Mouse (Mus musculus): Measurements from ENCODE around the gene Oaz1.
"Not testable (repeated sequence)": the region's sequence is repeated elsewhere in the genome, so short reads cannot be mapped to it uniquely, and the experiment has no call there.

The Oaz1 gene

GRCm38 (mm10) chr10:80823847-80824643 lies 2.4 kb upstream of the Oaz1 start:
- peak in 1 of 2 experiments; percentile 29 for DNase-seq

DNA sequence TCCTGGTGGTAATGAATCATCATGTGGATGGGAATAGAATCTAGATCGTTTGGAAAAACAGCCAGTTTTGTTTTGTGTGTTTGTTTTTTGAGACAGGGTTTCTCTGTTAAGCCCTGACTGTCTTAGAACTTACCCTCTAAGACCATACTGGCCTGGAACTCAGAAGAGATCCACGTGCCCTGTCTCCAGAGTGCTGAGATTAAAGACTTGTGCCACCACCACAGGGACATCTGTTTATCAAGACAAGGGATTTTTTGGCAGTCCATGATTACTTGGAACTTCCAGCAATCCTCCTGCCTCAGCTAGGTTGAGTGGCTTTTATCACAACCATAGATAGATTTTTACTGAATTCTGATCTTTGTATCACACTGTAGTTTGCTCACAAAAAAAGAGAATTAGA lies 1.6 kb upstream of the Oaz1 start:
- DNase-seq = no peak

DNA sequence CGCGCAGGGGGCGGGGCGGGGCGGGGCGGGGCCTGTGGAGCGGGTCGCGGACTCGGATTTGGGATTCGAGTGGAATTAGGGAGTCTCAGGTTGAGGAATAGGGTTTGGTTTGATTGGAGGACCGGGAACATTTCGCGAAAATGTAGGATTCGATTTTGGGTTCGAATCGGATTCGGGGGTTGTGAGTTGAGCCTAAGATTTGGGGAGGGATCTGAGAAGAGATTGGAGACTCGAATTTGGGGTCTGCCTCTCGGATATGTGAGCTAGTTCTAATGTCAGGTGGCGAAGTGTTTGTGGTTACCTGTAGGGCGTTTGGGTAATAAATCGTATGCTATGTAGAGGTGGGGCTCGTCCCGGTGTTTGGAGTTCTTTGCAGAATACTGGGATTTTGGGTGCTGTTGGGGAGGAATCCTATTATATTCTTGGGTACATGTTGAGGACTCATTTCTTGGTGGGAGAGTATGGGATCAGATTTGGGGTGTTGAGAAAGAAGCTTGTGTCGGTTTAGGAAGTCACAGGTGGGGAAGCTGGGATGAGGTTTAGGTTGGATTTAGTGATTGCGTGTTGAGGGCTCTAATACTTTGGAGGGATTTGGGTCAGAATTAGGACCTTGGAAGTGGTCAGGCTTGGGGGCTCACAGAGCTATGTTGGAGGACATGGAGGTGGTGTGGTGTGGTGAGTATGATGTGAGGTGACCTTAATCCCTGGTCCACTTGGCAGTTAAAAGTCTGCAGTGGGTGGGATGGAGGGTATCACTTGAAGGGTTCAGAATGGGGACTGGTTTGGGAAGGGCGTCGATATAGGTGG lies 810 bp downstream of the Oaz1 start:
- DNase-seq = no peak

DNA sequence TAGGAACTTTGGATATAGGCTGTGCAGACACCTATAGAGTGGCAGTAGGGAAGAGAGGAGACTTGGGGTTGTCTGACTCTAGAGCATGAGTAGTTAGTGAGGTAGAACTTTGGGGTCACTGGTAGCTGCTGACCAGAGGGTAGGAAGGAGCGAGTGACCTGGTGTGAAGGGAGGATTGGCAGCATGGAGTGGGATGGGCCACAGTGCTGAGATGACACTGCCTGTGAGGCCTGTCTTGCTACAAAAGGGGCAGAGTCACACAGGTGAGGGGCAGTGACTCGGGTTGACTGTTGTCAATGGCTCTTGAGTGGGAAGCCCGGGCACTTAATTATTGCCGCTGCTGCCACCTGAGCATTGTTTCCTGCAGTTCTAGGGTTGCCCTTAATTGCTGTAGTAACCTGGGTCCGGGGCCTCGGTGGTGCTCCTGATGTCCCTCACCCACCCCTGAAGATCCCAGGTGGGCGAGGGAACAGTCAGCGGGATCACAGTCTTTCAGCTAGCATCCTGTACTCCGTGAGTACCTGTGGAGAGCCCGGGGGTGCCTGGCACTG lies 1.5 kb downstream of the Oaz1 start:
- DNase-seq = no peak

DNA sequence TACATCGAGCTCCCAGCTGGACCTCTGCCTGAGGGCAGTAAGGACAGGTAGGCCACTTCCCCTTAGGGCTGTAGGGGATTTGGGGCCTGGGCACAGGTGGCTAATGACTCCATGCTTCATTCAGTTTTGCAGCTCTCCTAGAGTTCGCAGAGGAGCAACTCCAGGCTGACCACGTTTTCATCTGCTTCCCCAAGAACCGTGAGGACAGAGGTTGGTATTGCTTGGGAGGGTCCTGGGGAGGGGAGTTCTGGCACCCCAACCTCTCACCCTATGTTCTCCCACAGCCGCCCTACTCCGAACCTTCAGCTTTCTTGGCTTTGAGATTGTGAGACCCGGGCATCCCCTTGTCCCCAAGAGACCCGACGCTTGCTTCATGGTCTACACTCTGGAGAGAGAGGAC lies 2.1 kb downstream of the Oaz1 start:
- DNase-seq = not testable (repeated sequence)

- no peak for DNase-seq
Observed at GRCm38 (mm10) chr10:80829359-80830278, 3.2 kb downstream of the Oaz1 start.

DNA sequence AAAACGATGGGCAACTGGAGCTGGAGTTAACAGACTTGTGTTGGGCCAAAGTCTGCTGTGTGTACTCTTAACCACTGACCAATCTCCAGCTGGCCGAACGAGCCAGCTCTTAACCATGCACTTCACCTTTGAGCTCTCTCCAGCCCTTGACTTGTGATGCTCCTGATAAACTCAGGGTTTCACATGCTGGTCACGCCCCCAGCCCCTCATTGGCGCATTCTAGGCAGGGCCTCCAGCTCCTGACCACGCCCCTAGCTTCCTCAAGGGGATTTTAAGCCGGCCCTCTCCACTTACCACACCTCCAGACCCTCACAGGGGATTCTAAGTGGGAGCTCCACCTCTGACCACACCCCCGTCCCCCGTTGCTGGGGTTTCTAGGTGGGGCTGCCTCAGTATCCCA lies 4.7 kb downstream of the Oaz1 start:
- peak; percentile 91 to 95 for DNase-seq

DNA sequence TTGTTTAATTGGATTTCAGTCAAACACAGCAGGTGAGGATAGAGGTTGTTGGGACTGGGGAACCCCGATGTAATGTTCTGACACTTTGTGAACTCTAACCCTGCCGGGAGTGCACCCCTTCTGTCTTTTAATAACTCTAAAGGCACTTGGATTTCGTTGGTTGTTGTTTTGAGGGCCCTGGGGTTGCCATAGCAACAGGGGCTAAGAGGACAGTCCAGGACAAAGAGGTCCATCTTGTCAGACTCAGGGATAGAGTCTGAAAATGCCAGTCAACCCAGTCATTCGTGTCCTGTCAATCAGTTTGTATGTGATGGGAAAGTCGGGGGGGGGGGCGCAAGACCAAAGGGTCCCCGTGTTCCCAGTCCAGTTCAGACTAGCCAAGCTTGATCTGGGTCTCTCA lies 6.4 kb downstream of the Oaz1 start:
- DNase-seq = no peak

GRCm38 (mm10) chr10:80835617-80836016 lies 9.2 kb downstream of the Oaz1 start:
- DNase-seq = no peak

DNA sequence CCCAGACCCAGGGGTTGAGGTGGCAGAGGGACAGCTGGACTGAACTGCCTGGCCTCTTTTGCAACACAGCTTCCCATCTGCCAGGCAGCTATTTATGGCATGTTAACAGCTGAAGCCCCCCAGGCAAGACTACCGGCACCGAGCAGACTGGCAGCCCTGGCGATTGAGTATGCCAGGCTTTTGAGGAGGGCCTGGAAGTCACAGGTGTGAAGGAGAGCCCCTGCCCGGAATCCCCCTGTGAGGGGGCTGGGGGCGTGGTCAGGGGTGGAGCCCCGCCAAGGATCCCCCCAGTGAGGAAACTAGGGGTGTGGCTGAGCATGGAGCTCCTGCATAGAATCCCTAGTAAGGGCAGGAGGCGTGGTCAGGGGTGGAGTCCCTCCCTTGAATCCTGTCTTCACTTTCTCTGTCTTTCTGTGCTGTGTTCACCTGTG lies 10.5 kb downstream of the Oaz1 start:
- no peak for DNase-seq

GRCm38 (mm10) chr10:80837827-80838226 lies 11.4 kb downstream of the Oaz1 start:
- peak in 1 of 2 experiments; percentile 32 for DNase-seq

DNA sequence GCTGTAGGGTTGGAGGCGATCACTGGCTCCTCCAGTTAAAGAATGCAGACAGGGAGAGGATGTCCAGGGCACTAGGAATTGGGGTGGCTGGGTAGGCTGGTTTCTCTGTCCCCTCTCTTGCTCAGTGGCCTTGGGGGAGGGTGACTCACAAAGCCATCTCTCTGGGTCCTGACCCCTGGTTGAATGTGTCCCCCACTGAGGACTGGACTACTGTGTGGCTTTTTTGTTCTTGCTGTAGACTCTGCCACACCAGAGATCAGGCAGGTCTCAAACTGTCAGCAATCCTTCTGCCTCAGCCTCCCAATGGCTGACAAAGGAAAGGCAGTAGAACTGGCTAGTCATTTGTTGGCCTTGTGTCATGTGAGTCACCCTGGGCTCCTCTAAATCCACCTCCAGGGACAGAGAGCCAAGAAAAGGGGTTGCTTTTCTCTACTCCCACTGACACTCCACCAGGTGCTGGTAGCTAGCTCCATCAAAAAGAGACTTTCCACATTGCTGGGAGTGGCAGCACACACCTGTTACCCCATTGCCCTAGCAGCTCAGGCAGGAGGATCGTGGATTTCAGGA lies 12.0 kb downstream of the Oaz1 start:
- DNase-seq = no peak

DNA sequence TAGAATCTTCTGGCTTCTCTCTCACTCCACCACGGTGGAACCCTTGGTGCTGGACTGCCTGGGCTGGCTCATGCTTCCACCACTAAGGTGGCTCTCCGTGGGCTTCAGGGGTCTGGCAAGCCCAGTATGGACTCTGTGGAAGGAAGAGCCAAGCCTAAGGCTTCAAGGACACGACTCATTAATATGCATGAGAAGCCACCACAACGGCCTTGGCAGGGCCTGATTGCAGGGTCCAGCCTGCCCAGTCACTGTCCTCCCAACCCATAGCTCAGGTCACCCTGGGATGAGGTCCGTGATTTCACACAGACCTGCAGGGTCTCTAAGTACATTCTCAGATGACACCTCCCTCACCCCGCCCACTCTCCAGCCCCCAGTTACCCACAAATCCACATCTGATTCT lies 13.4 kb downstream of the Oaz1 start:
- DNase-seq = no peak

DNA sequence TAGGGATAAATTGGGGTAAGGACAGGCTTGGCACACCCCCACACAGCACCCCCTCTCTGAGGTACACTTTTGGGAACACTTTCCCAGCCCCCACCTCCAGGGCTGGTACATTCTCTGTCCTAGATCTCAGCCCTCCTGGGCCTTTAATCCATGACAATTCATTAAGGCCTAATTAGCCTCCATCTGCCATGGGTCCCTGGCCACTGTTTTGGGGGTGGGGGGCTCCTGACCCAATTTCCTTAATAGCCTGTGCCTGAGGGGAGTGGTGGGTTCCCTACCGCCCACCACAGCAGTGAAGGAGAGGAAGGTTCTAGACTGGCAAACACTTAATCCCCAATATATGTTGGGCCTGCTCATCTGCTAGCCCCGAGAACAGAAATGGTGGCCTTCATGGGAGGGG lies 15.2 kb downstream of the Oaz1 start:
- DNase-seq = no peak

GRCm38 (mm10) chr10:80842334-80842733 lies 15.9 kb downstream of the Oaz1 start:
- no peak for DNase-seq

GRCm38 (mm10) chr10:80843087-80843930 lies 16.9 kb downstream of the Oaz1 start:
- DNase-seq = no peak

- no peak for DNase-seq
Observed at GRCm38 (mm10) chr10:80843931-80844547, 17.6 kb downstream of the Oaz1 start, which contains the start of gene Lingo3. Gene Lingo3 (minus strand): TSS chr10:80844039.

GRCm38 (mm10) chr10:80845055-80845693 lies 18.7 kb downstream of the Oaz1 start:
- no peak for DNase-seq

DNA sequence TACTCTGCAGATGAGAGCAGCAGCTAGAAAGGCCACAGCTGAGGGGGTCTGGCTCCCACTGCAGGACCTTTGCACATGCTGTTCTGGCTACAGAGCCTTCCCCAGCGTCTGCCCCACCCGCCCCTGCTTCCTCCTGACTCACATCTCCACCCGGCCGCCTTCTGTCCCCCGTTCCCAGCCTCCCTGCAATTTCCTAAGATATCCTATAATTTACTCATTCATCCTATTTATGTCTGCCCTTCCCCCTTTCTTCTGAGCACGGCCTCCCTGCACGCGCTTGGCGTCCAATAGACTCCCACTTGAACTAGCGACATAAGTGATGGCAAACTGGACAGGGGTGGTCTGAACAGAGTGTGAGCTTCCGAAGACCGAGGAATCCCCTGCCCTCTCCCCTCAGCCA lies 19.3 kb downstream of the Oaz1 start:
- DNase-seq = no peak

- peak; percentile 57 to 72 for DNase-seq
Observed at GRCm38 (mm10) chr10:80848571-80848970, 22.1 kb downstream of the Oaz1 start.
